Mouse (Mus musculus): ENCODE data around the gene Pex11a.
"Not testable (repeated sequence)": the region's sequence is repeated elsewhere in the genome, so short reads cannot be mapped to it uniquely, and the experiment has no call there.

Gene Pex11a

GRCm38 (mm10) chr7:79742659-79743536 lies at the start of gene Pex11a, which contains the start of gene Wdr93:
TSS of gene Pex11a (minus strand) at chr7:79743131.
TSS of gene Wdr93 (plus strand) at chr7:79743163.
- peak; percentile 76 for DNase-seq (ENCODE audit: low read depth, low spot score)

GRCm38 (mm10) chr7:79789812-79790211 lies 46.9 kb upstream of the Pex11a start:
- not testable (repeated sequence) for DNase-seq (ENCODE audit: low read depth, low spot score)

- peak; percentile 43 for DNase-seq (ENCODE audit: low read depth, low spot score)
These were observed 43.4 kb upstream of the Pex11a start for GRCm38 (mm10) chr7:79786295-79786694.

GRCm38 (mm10) chr7:79782516-79782855 lies 39.6 kb upstream of the Pex11a start:
- no peak for DNase-seq (ENCODE audit: low read depth, low spot score)

GRCm38 (mm10) chr7:79781826-79782515 lies 39.0 kb upstream of the Pex11a start:
- no peak for DNase-seq (ENCODE audit: low read depth, low spot score)

GRCm38 (mm10) chr7:79780647-79781626 lies 38.0 kb upstream of the Pex11a start:
- DNase-seq (ENCODE audit: low read depth, low spot score) = peak; percentile 44

GRCm38 (mm10) chr7:79771561-79772512 lies 28.9 kb upstream of the Pex11a start:
- no peak for DNase-seq (ENCODE audit: low read depth, low spot score)

- DNase-seq (ENCODE audit: low read depth, low spot score) = no peak
These were observed 26.7 kb upstream of the Pex11a start for GRCm38 (mm10) chr7:79769664-79770063.

- DNase-seq (ENCODE audit: low read depth, low spot score) = no peak
These were observed 23.1 kb upstream of the Pex11a start for GRCm38 (mm10) chr7:79765991-79766390.

GRCm38 (mm10) chr7:79762106-79762505 lies 19.2 kb upstream of the Pex11a start:
- DNase-seq (ENCODE audit: low read depth, low spot score) = no peak

- no peak for DNase-seq (ENCODE audit: low read depth, low spot score)
These were observed 18.4 kb upstream of the Pex11a start for GRCm38 (mm10) chr7:79761124-79761876.

- DNase-seq (ENCODE audit: low read depth, low spot score) = no peak
These were observed 16.8 kb upstream of the Pex11a start for GRCm38 (mm10) chr7:79759766-79760165.

GRCm38 (mm10) chr7:79758176-79758575 lies 15.2 kb upstream of the Pex11a start:
- DNase-seq (ENCODE audit: low read depth, low spot score) = no peak

- no peak for DNase-seq (ENCODE audit: low read depth, low spot score)
These were observed 13.4 kb upstream of the Pex11a start for GRCm38 (mm10) chr7:79756334-79756733.

GRCm38 (mm10) chr7:79749511-79749910 lies 6.6 kb upstream of the Pex11a start:
- DNase-seq (ENCODE audit: low read depth, low spot score) = no peak

GRCm38 (mm10) chr7:79747659-79748058 lies 4.7 kb upstream of the Pex11a start:
- DNase-seq (ENCODE audit: low read depth, low spot score) = no peak

- DNase-seq (ENCODE audit: low read depth, low spot score) = no peak
These were observed 1.7 kb upstream of the Pex11a start for GRCm38 (mm10) chr7:79744585-79744984.

- no peak for DNase-seq (ENCODE audit: low read depth, low spot score)
These were observed 1.1 kb upstream of the Pex11a start for GRCm38 (mm10) chr7:79744051-79744450.

- no peak for DNase-seq (ENCODE audit: low read depth, low spot score)
These were observed 663 bp downstream of the Pex11a start for GRCm38 (mm10) chr7:79742277-79742658.

GRCm38 (mm10) chr7:79740279-79740678 lies 2.7 kb downstream of the Pex11a start:
- no peak for DNase-seq (ENCODE audit: low read depth, low spot score)
